In the genomic region with DNA sequence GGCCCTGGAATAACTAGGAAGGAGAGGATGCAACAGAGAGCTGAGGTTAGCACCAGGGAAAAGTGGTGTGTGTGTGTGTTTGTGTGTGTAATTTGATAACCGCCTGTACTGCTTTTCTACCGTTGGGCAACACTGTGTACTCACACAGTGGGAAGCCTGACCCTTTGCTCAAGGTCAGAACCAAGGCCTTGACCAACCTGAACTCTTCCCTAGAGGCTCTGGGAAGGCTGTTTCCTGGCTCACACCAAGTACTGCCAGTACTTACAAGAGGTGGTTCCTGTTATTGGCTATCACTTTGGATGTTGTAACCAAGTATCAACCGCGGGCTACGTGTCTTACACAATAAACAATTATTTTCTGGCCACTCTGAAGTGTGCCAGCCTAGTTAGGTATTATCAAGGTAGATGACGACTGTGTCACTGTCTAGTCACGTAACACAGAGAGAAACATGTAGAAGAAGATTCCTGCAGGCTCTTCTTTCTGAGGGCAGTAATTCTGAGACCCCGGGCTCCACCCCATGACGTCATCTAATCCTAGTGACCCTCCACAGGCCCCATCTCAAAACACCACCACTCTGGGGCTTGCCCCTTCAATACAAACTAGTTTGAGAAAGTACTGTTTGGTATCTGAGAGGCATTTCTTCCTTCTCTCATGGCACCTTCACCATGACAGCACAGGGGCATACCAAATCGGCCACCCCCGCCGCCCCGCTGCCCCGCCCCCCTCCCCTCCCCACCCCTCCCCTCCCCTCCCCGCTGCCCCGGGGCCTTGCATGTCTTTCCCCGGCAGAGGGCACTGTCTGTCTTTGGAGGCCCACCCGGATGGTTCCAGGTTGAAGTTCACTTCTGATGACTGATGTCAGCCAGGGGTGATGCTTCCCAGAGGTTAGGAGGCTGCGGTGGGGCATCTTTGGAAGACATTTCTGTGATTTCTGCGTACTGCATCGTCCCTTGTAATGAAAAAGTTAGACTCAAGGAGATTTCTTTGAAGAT, we compare ENCODE assay signal across 8 mouse cellular contexts.
DNase-seq lines count a peak whose midpoint lies in the region; ATAC-seq and TF ChIP-seq lines count a peak whose summit lies in the region.

No protein-coding gene starts in this region.

- no peaks in the 10 kb centered on the region for H3K4me1 ChIP-seq in kidney, postnatal 0 days (replicated peaks; ENCODE audit: insufficient read depth, low read length)
- peaks cover 5% of the 10 kb centered on the region for H3K4me1 ChIP-seq in testis, adult 2 months (ENCODE audit: control insufficient read depth, insufficient read depth, low read length)

- intact Hi-C loops in left cerebral cortex, adult 2 months (cut with DNase I): loop anchor here (2.0 to 5.0 kb wide), 3 partner anchors 64 to 194 kb away; no protein-coding TSS in a partner anchor

- peak overlapping the region; percentile 7; the same call in 1 of the 2 replicates for H3K4me3 ChIP-seq in left cerebral cortex, adult 2 months
- no peak overlapping the region for H3K4me3 ChIP-seq in kidney, postnatal 0 days (replicated peaks; ENCODE audit: low read depth, low read length)
- peak overlapping the region; percentile 31; the same call in 1 of the 2 replicates for H3K4me3 ChIP-seq in testis, adult 2 months (ENCODE audit: control insufficient read depth, low read depth, low read length)

- no peak overlapping the region for H3K27ac ChIP-seq in left cerebral cortex, adult 2 months
- no peak overlapping the region for H3K27ac ChIP-seq in kidney, postnatal 0 days
- H3K27ac ChIP-seq in testis, adult 2 months (ENCODE audit: control insufficient read depth, insufficient read depth, low read depth, low read length): no peak overlapping the region

- peak; percentile 52 for ATAC-seq in kidney, postnatal 0 days (replicated peaks; ENCODE audit: low FRiP score, low read depth)
- peak; percentile 61 for ATAC-seq in megakaryocyte, adult 5-6 weeks (ENCODE audit: poor library complexity, severe bottlenecking)
- ATAC-seq in erythroblast, adult 5-6 weeks (replicated peaks; ENCODE audit: low FRiP score, poor library complexity, severe bottlenecking): no peak

- H3K36me3 ChIP-seq in kidney, postnatal 0 days (ENCODE audit: insufficient read depth, low read length): no peaks in the 10 kb centered on the region
- no peaks in the 10 kb centered on the region for H3K36me3 ChIP-seq in testis, adult 2 months (ENCODE audit: control insufficient read depth, insufficient read depth, low read length)

- DNase-seq in left cerebral cortex, adult 2 months (ENCODE audit: extremely low spot score in 1 of 2, low spot score in 2 of 2): no peak
- DNase-seq in left cerebral cortex, adult 8-10 months (ENCODE audit: low spot score in 2 of 2): no peak
- peak; percentile 40 for DNase-seq in brain, embryonic 14.5 days (ENCODE audit: low read depth)
- DNase-seq in heart, adult 8-10 months (ENCODE audit: low spot score): peak; percentile 26
- DNase-seq in kidney, postnatal 0 days (ENCODE audit: low spot score): peak; percentile 71

- no peak overlapping the region for H3K4me2 ChIP-seq in kidney, postnatal 0 days (ENCODE audit: low read length)

- 36% methylated on average over 18 of the region's 21 CpGs for WGBS in kidney, postnatal 0 days

- H3K27me3 ChIP-seq in kidney, postnatal 0 days (ENCODE audit: insufficient read depth, low read length): no peaks in the 10 kb centered on the region
- H3K27me3 ChIP-seq in testis, adult 2 months (ENCODE audit: control insufficient read depth, insufficient read depth, low read length): no peaks in the 10 kb centered on the region

- H3K9ac ChIP-seq in kidney, postnatal 0 days (ENCODE audit: low read depth, low read length): no peak overlapping the region

- no peak for TF ChIP-seq POLR2A in brain, embryonic 14.5 days (IDR thresholded peaks at IDR 0.05; ENCODE audit: borderline replicate concordance, extremely low read depth, insufficient read depth, insufficient read length, poor library complexity, severe bottlenecking)
- no peak for TF ChIP-seq POLR2A in testis, adult 2 months (IDR thresholded peaks at IDR 0.05; ENCODE audit: control insufficient read depth, low read depth, low read length)

- H3K9me3 ChIP-seq in kidney, postnatal 0 days (replicated peaks; ENCODE audit: low read length): no peaks in the 10 kb centered on the region

- TF ChIP-seq CTCF in left cerebral cortex, adult 2 months (IDR thresholded peaks at IDR 0.05): no peak
- TF ChIP-seq CTCF in brain, embryonic 14.5 days (IDR thresholded peaks at IDR 0.05; ENCODE audit: borderline replicate concordance, extremely low read depth, insufficient read depth, insufficient read length): peak; percentile 57; the same call in 1 of the 2 replicates
- TF ChIP-seq CTCF in kidney, postnatal 0 days (IDR thresholded peaks at IDR 0.05; ENCODE audit: low read depth): no peak; the same call in 1 of the 2 replicates
- TF ChIP-seq CTCF in testis, adult 2 months (IDR thresholded peaks at IDR 0.05; ENCODE audit: control insufficient read depth, insufficient read depth, insufficient replicate concordance, low read depth, low read length): peak; percentile 35; the same call in 1 of the 2 replicates

Comparison
In these comparisons a context has a peak if more than half of its experiments do, and no peak if none do; other contexts are left out.
1. DNase-seq: peak in brain, embryonic 14.5 days (single experiment), heart, adult 8-10 months (single experiment) and kidney, postnatal 0 days (single experiment); none in left cerebral cortex, adult 2 months (0 of 2) and left cerebral cortex, adult 8-10 months (0 of 2).
2. CTCF ChIP-seq: peak in brain, embryonic 14.5 days (single experiment) and testis, adult 2 months (single experiment); none in left cerebral cortex, adult 2 months (single experiment) and kidney, postnatal 0 days (single experiment).